Mouse (Mus musculus): ENCODE data around the gene Rmdn2.

GRCm38 (mm10) chr17:79728585-79729503 is 117.2 kb downstream of the Rmdn2 start:
- TF ChIP-seq CTCF (IDR thresholded peaks at IDR 0.05; ENCODE audit: borderline replicate concordance, insufficient read depth, low read depth, low read length), result no peak
- no peak for TF ChIP-seq POLR2A (IDR thresholded peaks at IDR 0.05; ENCODE audit: borderline replicate concordance, insufficient read depth, low read length)

All from cerebellum, adult 2 months (tissue).